Mouse (Mus musculus): ENCODE data around the gene Lce1j. TPM values are rescaled to one million over a fixed set of nuclear protein-coding genes. Genes with fewer than 3 reads are reported as not detected.
"Not testable (repeated sequence)": the region's sequence is repeated elsewhere in the genome, so short reads cannot be mapped to it uniquely, and the experiment has no call there.

The Lce1j gene
- not detected in 2 replicates for polyA plus RNA-seq (2014; fragmentation: Nextera tagmentation; extraction: Ambion mirVana)

- no peaks in the 10 kb centered on the region for H3K27me3 ChIP-seq (replicated peaks; ENCODE audit: control insufficient read depth, insufficient read depth, low read length)
- no peaks in the 10 kb centered on the region for H3K4me1 ChIP-seq (replicated peaks; ENCODE audit: control insufficient read depth, insufficient read depth, low read length)
- H3K36me3 ChIP-seq (ENCODE audit: control insufficient read depth, insufficient read depth, low read length): no peaks in the 10 kb centered on the region
- H3K27ac ChIP-seq (ENCODE audit: low read depth, low read length): no peak within 1 kb of the TSS
- ATAC-seq (replicated peaks; ENCODE audit: low FRiP score) (no peak), DNase-seq (ENCODE audit: low spot score) (no peak)
- no peak within 1 kb of the TSS for H3K4me2 ChIP-seq
- H3K9ac ChIP-seq (ENCODE audit: low read depth, low read length): no peak within 1 kb of the TSS
- no peaks in the 10 kb centered on the region for H3K9me3 ChIP-seq (ENCODE audit: control insufficient read depth, low read length)
- 87% methylated on average over 1 of the region's 1 CpGs for WGBS
- H3K4me3 ChIP-seq (ENCODE audit: low read depth, low read length): no peak within 1 kb of the TSS
Measured at GRCm38 (mm10) chr3:92790414-92790813, at the start of gene Lce1j. Gene Lce1j (minus strand): TSS chr3:92790514.

DNA sequence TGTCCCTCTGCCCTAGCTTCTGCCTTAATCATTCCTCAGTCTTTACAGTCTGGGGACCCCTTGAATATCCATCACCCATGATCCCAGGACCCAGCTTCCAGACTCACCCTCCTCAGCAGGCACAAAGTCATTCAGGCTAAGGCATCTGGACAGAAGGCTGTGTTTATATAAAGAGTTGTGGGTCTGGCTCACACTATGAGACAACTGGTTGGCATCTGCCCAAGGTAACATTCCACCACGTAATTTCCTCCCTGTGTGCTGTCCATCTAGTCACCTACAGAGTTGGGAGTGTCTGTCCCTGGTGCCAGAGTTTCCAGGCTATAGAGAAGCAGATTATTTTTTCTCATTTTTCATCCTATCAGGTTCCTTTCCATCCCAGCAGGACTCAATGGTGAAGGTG, 36.8 kb upstream of the Lce1j start, which contains the start of gene Kprp:
Gene Kprp (minus strand): TSS at position 140 of the 400 bp plus-strand sequence.
- Histone ChIP-seq H3K27me3 (replicated peaks; ENCODE audit: control insufficient read depth, insufficient read depth, low read length) (no peaks in the 10 kb centered on the region), H3K27ac (ENCODE audit: low read depth, low read length) (no peak within 1 kb of the TSS), H3K4me1 (replicated peaks; ENCODE audit: control insufficient read depth, insufficient read depth, low read length) (no peaks in the 10 kb centered on the region), H3K4me3 (ENCODE audit: low read depth, low read length) (no peak within 1 kb of the TSS), H3K36me3 (ENCODE audit: control insufficient read depth, insufficient read depth, low read length) (no peaks in the 10 kb centered on the region), H3K9ac (ENCODE audit: low read depth, low read length) (no peak within 1 kb of the TSS), H3K9me3 (ENCODE audit: control insufficient read depth, low read length) (no peaks in the 10 kb centered on the region), H3K4me2 (no peak within 1 kb of the TSS)
- ATAC-seq (replicated peaks; ENCODE audit: low FRiP score): no peak
- 45% methylated on average over 1 of the region's 1 CpGs for whole genome bisulfite sequencing
- DNase-seq (ENCODE audit: low spot score): no peak

- H3K9ac ChIP-seq (ENCODE audit: low read depth, low read length): no peak overlapping the region
- H3K27ac ChIP-seq (ENCODE audit: low read depth, low read length): no peak overlapping the region
- no peaks in the 10 kb centered on the region for H3K27me3 ChIP-seq (replicated peaks; ENCODE audit: control insufficient read depth, insufficient read depth, low read length)
- no peaks in the 10 kb centered on the region for H3K36me3 ChIP-seq (ENCODE audit: control insufficient read depth, insufficient read depth, low read length)
- ATAC-seq (replicated peaks; ENCODE audit: low FRiP score) (no peak), DNase-seq (ENCODE audit: low spot score) (no peak)
- 40% methylated on average over 1 of the region's 1 CpGs for WGBS
- no peak overlapping the region for H3K4me2 ChIP-seq
- no peaks in the 10 kb centered on the region for H3K9me3 ChIP-seq (ENCODE audit: control insufficient read depth, low read length)
- no peaks in the 10 kb centered on the region for H3K4me1 ChIP-seq (replicated peaks; ENCODE audit: control insufficient read depth, insufficient read depth, low read length)
- H3K4me3 ChIP-seq (ENCODE audit: low read depth, low read length): no peak overlapping the region
Measured at GRCm38 (mm10) chr3:92825808-92826207, 35.5 kb upstream of the Lce1j start.

- not testable (repeated sequence) for H3K9ac ChIP-seq (ENCODE audit: low read depth, low read length); ATAC-seq (replicated peaks; ENCODE audit: low FRiP score); DNase-seq (ENCODE audit: low spot score); H3K4me2 ChIP-seq; H3K27me3 ChIP-seq (replicated peaks; ENCODE audit: control insufficient read depth, insufficient read depth, low read length); H3K9me3 ChIP-seq (ENCODE audit: control insufficient read depth, low read length); H3K36me3 ChIP-seq (ENCODE audit: control insufficient read depth, insufficient read depth, low read length); H3K4me3 ChIP-seq (ENCODE audit: low read depth, low read length); H3K4me1 ChIP-seq (replicated peaks; ENCODE audit: control insufficient read depth, insufficient read depth, low read length); H3K27ac ChIP-seq (ENCODE audit: low read depth, low read length)
- 82% methylated on average over 2 of the region's 2 CpGs for WGBS
Measured at GRCm38 (mm10) chr3:92816036-92816435, 25.7 kb upstream of the Lce1j start.

DNA sequence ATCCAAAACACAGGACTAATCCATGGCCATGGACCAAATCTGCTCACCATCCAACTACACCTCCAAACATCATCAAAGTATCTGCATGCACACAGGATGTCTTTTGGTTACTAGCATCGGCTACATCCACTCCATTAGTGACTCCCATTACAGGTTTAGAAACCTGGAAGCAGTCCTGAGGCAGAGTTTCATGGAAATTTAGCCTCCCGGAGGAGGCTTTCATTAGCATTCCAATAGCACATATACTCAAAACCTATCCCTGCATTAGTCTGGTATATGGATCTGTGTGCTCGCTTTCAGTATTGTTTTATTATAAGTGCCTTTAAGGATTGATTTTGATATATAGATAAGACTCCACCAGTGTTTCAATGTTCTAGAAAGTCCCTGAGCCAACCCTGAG, 25.3 kb upstream of the Lce1j start:
- Histone ChIP-seq H3K4me1 (replicated peaks; ENCODE audit: control insufficient read depth, insufficient read depth, low read length) (no peaks in the 10 kb centered on the region), H3K9ac (ENCODE audit: low read depth, low read length) (no peak overlapping the region), H3K4me3 (ENCODE audit: low read depth, low read length) (no peak overlapping the region), H3K9me3 (ENCODE audit: control insufficient read depth, low read length) (no peaks in the 10 kb centered on the region), H3K27ac (ENCODE audit: low read depth, low read length) (no peak overlapping the region), H3K4me2 (no peak overlapping the region), H3K36me3 (ENCODE audit: control insufficient read depth, insufficient read depth, low read length) (no peaks in the 10 kb centered on the region), H3K27me3 (replicated peaks; ENCODE audit: control insufficient read depth, insufficient read depth, low read length) (no peaks in the 10 kb centered on the region)
- DNase-seq (ENCODE audit: low spot score): no peak
- ATAC-seq (replicated peaks; ENCODE audit: low FRiP score): no peak
- 87% methylated on average over 3 of the region's 3 CpGs for WGBS

DNA sequence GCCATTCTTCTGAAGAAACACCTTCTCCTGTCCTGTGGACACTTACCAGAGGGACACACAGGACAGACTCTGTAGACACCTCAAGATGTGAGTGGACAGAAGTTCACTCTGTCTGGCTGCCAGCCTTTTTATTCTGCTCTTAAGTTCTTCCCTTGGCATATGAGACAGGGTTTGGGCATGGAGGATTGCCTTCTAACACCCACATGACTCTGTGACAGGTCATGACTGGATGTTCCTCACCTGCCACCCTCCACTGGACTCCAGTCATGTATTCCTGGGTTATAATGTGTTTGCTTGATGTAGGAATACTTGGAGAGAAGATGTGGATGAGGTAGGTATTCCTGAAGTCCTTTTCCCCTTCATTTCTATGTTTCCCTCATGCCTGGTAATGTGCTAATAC, 17.5 kb upstream of the Lce1j start, which contains the start of gene Lce1k:
Gene Lce1k (minus strand): TSS at position 101 of the 400 bp plus-strand sequence.
- Histone ChIP-seq H3K4me1 (replicated peaks; ENCODE audit: control insufficient read depth, insufficient read depth, low read length) (no peaks in the 10 kb centered on the region), H3K36me3 (ENCODE audit: control insufficient read depth, insufficient read depth, low read length) (no peaks in the 10 kb centered on the region), H3K27me3 (replicated peaks; ENCODE audit: control insufficient read depth, insufficient read depth, low read length) (no peaks in the 10 kb centered on the region), H3K9me3 (ENCODE audit: control insufficient read depth, low read length) (no peaks in the 10 kb centered on the region), H3K27ac (ENCODE audit: low read depth, low read length) (no peak within 1 kb of the TSS), H3K9ac (ENCODE audit: low read depth, low read length) (no peak within 1 kb of the TSS), H3K4me2 (no peak within 1 kb of the TSS), H3K4me3 (ENCODE audit: low read depth, low read length) (no peak within 1 kb of the TSS)
- DNase-seq (ENCODE audit: low spot score) (no peak), ATAC-seq (replicated peaks; ENCODE audit: low FRiP score) (no peak)

DNA sequence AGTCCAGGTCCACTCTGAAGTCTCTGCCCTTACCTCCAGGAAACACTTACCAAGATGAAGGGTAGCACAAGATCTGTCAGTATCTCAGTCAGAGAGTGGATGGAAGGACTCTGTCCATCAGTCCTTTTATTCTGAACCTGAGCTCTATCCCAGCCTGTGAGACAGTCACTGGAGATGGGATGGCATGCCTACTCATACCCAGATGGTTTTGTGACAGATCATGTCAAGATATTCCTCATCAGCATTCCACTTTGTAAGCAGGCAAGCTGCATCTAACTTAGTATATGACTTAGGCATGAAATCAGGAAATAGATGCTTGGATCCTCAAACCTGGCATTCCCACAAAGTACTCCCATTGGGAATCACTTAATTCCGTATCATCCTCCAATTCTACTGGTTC, 11.5 kb downstream of the Lce1j start, which contains the start of gene Lce1i:
Gene Lce1i (minus strand): TSS at position 101 of the 400 bp plus-strand sequence.
- WGBS: 74% methylated on average over 1 of the region's 1 CpGs
- no peak within 1 kb of the TSS for H3K4me2 ChIP-seq
- H3K27me3 ChIP-seq (replicated peaks; ENCODE audit: control insufficient read depth, insufficient read depth, low read length): no peaks in the 10 kb centered on the region
- ATAC-seq (replicated peaks; ENCODE audit: low FRiP score) (no peak), DNase-seq (ENCODE audit: low spot score) (no peak)
- H3K4me1 ChIP-seq (replicated peaks; ENCODE audit: control insufficient read depth, insufficient read depth, low read length): no peaks in the 10 kb centered on the region
- no peaks in the 10 kb centered on the region for H3K9me3 ChIP-seq (ENCODE audit: control insufficient read depth, low read length)
- no peak within 1 kb of the TSS for H3K9ac ChIP-seq (ENCODE audit: low read depth, low read length)
- H3K4me3 ChIP-seq (ENCODE audit: low read depth, low read length): no peak within 1 kb of the TSS
- no peaks in the 10 kb centered on the region for H3K36me3 ChIP-seq (ENCODE audit: control insufficient read depth, insufficient read depth, low read length)
- no peak within 1 kb of the TSS for H3K27ac ChIP-seq (ENCODE audit: low read depth, low read length)

DNA sequence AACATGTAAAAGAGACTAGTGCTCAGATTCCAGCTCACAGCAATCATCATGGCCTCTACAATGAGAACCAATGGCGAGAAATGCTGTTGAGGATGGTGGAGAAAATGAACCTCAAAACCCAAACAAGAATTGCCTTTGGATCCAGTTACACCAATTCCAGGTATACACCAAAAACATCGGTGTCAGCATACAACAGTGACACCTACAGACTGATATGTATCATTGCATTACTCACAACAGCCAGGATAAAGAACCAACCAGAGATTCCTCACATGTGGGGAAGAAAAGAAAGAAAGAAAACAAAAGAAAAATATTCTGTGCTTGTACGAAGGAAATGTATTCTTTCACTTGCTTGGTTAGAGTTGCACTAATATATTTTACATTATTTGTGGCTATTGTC, 18.7 kb downstream of the Lce1j start:
- Histone ChIP-seq H3K9ac (ENCODE audit: low read depth, low read length) (no peak overlapping the region), H3K4me3 (ENCODE audit: low read depth, low read length) (no peak overlapping the region), H3K36me3 (ENCODE audit: control insufficient read depth, insufficient read depth, low read length) (no peaks in the 10 kb centered on the region), H3K27ac (ENCODE audit: low read depth, low read length) (no peak overlapping the region), H3K4me2 (no peak overlapping the region), H3K27me3 (replicated peaks; ENCODE audit: control insufficient read depth, insufficient read depth, low read length) (no peaks in the 10 kb centered on the region), H3K9me3 (ENCODE audit: control insufficient read depth, low read length) (no peaks in the 10 kb centered on the region), H3K4me1 (replicated peaks; ENCODE audit: control insufficient read depth, insufficient read depth, low read length) (no peaks in the 10 kb centered on the region)
- ATAC-seq (replicated peaks; ENCODE audit: low FRiP score): no peak
- 18% methylated on average over 3 of the region's 3 CpGs for WGBS
- no peak for DNase-seq (ENCODE audit: low spot score)

GRCm38 (mm10) chr3:92764965-92765364, 25.3 kb downstream of the Lce1j start, which contains the start of gene Lce1h:
Gene Lce1h (minus strand): TSS chr3:92765065.
- Histone ChIP-seq H3K9ac (ENCODE audit: low read depth, low read length) (no peak within 1 kb of the TSS), H3K4me1 (replicated peaks; ENCODE audit: control insufficient read depth, insufficient read depth, low read length) (no peaks in the 10 kb centered on the region), H3K4me2 (no peak within 1 kb of the TSS), H3K9me3 (ENCODE audit: control insufficient read depth, low read length) (no peaks in the 10 kb centered on the region), H3K36me3 (ENCODE audit: control insufficient read depth, insufficient read depth, low read length) (no peaks in the 10 kb centered on the region), H3K27ac (ENCODE audit: low read depth, low read length) (no peak within 1 kb of the TSS), H3K27me3 (replicated peaks; ENCODE audit: control insufficient read depth, insufficient read depth, low read length) (no peaks in the 10 kb centered on the region), H3K4me3 (ENCODE audit: low read depth, low read length) (no peak within 1 kb of the TSS)
- WGBS: 80% methylated on average over 1 of the region's 1 CpGs
- no peak for DNase-seq (ENCODE audit: low spot score)
- no peak for ATAC-seq (replicated peaks; ENCODE audit: low FRiP score)
